Mouse (Mus musculus) testis, adult 10 weeks (tissue): ENCODE data around the gene Zfp551. TPM values are rescaled to one million over a fixed set of nuclear protein-coding genes. Genes with fewer than 3 reads are reported as not detected.

Source experiments
- polyA plus RNA-seq: library from polyadenylated mRNA; stranded (reverse); fragments of 350-450 nt; fragmentation: Illumina TruSeq; extraction: RNeasy Lipid Tissue Mini Kit (QIAGEN cat#74804); gene quantifications from one replicate; pipeline ENCODE4 v1.2.3, GENCODE M21; 2014; ENCODE audit warnings: low read depth, low replicate concordance

The Zfp551 gene
- 0.85 TPM for polyA plus RNA-seq

GRCm38 (mm10) chr7:12422245-12422849 is at the start of gene Zfp551:
Gene Zfp551 (minus strand): TSS chr7:12422751.

GRCm38 (mm10) chr7:12369173-12369572 is 53.4 kb downstream of the Zfp551 start, which contains the start of gene Vmn1r84:
Gene Vmn1r84 (minus strand): TSS chr7:12369273.

Other genes starting within 250 kb of the Zfp551 start
- not detected for gene Vmn1r80, start 233.5 kb downstream of the Zfp551 start, polyA plus RNA-seq
- not detected for gene Vmn1r81, start 154.5 kb downstream of the Zfp551 start, polyA plus RNA-seq
- not detected for gene Vmn1r82, start 122.3 kb downstream of the Zfp551 start, polyA plus RNA-seq
- not detected for gene Vmn1r83, start 93.3 kb downstream of the Zfp551 start, polyA plus RNA-seq
- gene Vmn1r84, start 53.5 kb downstream of the Zfp551 start, polyA plus RNA-seq, result not detected
- gene Zfp606, start 55.5 kb upstream of the Zfp551 start, polyA plus RNA-seq, result 12.0 TPM
- gene 2900092C05Rik, start 89.8 kb upstream of the Zfp551 start, polyA plus RNA-seq, result 287 TPM
- gene Vmn2r53, start 186.0 kb upstream of the Zfp551 start, polyA plus RNA-seq, result 0.04 TPM
- gene Vmn2r54, start 217.6 kb upstream of the Zfp551 start, polyA plus RNA-seq, result not detected